Mouse (Mus musculus) midbrain, embryonic 16.5 days (tissue): ENCODE results near the gene Ly86. TPM values are rescaled to one million over a fixed set of nuclear protein-coding genes. Genes with fewer than 3 reads are reported as not detected.

Source experiments
- ATAC-seq: fragments of 200-750 bp; cut with Nextera tagmentation; 2 replicates; pipeline ENCODE4 v1.8.0; 2017; ENCODE audit warnings: moderate TSS enrichment
- H3K27ac ChIP-seq: fragments of 300-500 bp; sonication (generic); 2 replicates; pipeline ENCODE4 v1.5.1; 2014; ENCODE audit warnings: mild to moderate bottlenecking, low read length, mixed read lengths
- H3K27me3 ChIP-seq: fragments of 300-500 bp; sonication (generic); 2 replicates; pipeline ENCODE4 v1.6.1; 2014; ENCODE audit warnings: low read depth, low read length, mixed read lengths; ENCODE audit not compliant: control insufficient read depth, insufficient read depth
- H3K36me3 ChIP-seq: fragments of 300-500 bp; sonication (generic); 2 replicates; pipeline ENCODE4 v1.6.1; 2014; ENCODE audit warnings: mild to moderate bottlenecking, low read length, moderate library complexity, mixed read lengths; ENCODE audit not compliant: control insufficient read depth, insufficient read depth
- H3K4me1 ChIP-seq: fragments of 300-500 bp; sonication (generic); 2 replicates; pipeline ENCODE4 v1.6.1; 2014; ENCODE audit warnings: mild to moderate bottlenecking, low read length, mixed read lengths; ENCODE audit not compliant: control insufficient read depth, insufficient read depth
- H3K4me2 ChIP-seq: fragments of 300-500 bp; sonication (generic); 2 replicates; pipeline ENCODE4 v1.6.1; 2014; ENCODE audit warnings: mild to moderate bottlenecking, low read length, mixed read lengths
- H3K4me3 ChIP-seq: fragments of 300-500 bp; sonication (generic); 2 replicates; pipeline ENCODE4 v1.5.1; 2014; ENCODE audit warnings: low read depth, mild to moderate bottlenecking, low read length, moderate library complexity, mixed read lengths
- H3K9ac ChIP-seq: fragments of 300-500 bp; sonication (generic); 2 replicates; pipeline ENCODE4 v1.6.1; 2014; ENCODE audit warnings: low read depth, low read length, mixed read lengths
- H3K9me3 ChIP-seq: fragments of 300-500 bp; sonication (generic); replicated peaks from 2 replicates; pipeline ENCODE4 v1.6.1; 2014; ENCODE audit warnings: mild to moderate bottlenecking, low read length, mixed read lengths; ENCODE audit not compliant: control insufficient read depth, poor library complexity, severe bottlenecking
- WGBS: fragments of 180-500 bp; shearing (Covaris S2); extraction: QIAGEN DNeasy Blood & Tissue Kit; methylation state at CpG from one replicate; pipeline ENCODE4 v1.1.7; 2014; 5-methylcytosine and 5-hydroxymethylcytosine counted together
- polyA plus RNA-seq: library from polyadenylated mRNA; unstranded; fragments of >200 nt; fragmentation: Nextera tagmentation; extraction: Ambion mirVana; gene quantifications from 2 replicates; pipeline ENCODE4 v1.2.1, GENCODE M21; 2015

Gene Ly86
- polyA plus RNA-seq, 1 experiment from 2014 or later: 5.9 TPM

GRCm38 (mm10) chr13:37403708-37404107, 58.7 kb downstream of the Ly86 start:
- WGBS: 91% methylated on average over 2 of the region's 2 CpGs
- H3K4me2 ChIP-seq: no peak overlapping the region
- no peak overlapping the region for H3K9ac ChIP-seq
- no peak for ATAC-seq
- H3K4me3 ChIP-seq: no peak overlapping the region
- H3K4me1 ChIP-seq: no peaks in the 10 kb centered on the region
- H3K36me3 ChIP-seq: no peaks in the 10 kb centered on the region
- H3K27me3 ChIP-seq: no peaks in the 10 kb centered on the region
- H3K27ac ChIP-seq: no peak overlapping the region
- H3K9me3 ChIP-seq: no peaks in the 10 kb centered on the region

- no peaks in the 10 kb centered on the region for H3K9me3 ChIP-seq
- H3K4me3 ChIP-seq: no peak overlapping the region
- no peak overlapping the region for H3K27ac ChIP-seq
- H3K9ac ChIP-seq: no peak overlapping the region
- H3K4me1 ChIP-seq: no peaks in the 10 kb centered on the region
- H3K27me3 ChIP-seq: no peaks in the 10 kb centered on the region
- no peak overlapping the region for H3K4me2 ChIP-seq
- no peak for ATAC-seq
- WGBS: 96% methylated on average over 1 of the region's 1 CpGs
- no peaks in the 10 kb centered on the region for H3K36me3 ChIP-seq
Measured at GRCm38 (mm10) chr13:37415696-37416095, 70.7 kb downstream of the Ly86 start.

- WGBS: 94% methylated on average over 6 of the region's 6 CpGs
Measured at GRCm38 (mm10) chr13:37423416-37423815, 78.4 kb downstream of the Ly86 start.

GRCm38 (mm10) chr13:37424904-37425303, 79.9 kb downstream of the Ly86 start:
- Histone ChIP-seq H3K27ac (no peak overlapping the region), H3K9me3 (peaks cover 5% of the 10 kb centered on the region; the same call in 1 of the 2 replicates), H3K4me1 (no peaks in the 10 kb centered on the region), H3K4me2 (no peak overlapping the region), H3K4me3 (no peak overlapping the region), H3K36me3 (no peaks in the 10 kb centered on the region), H3K27me3 (no peaks in the 10 kb centered on the region), H3K9ac (no peak overlapping the region)
- WGBS: 95% methylated on average over 6 of the region's 6 CpGs
- ATAC-seq: no peak

More at GRCm38 (mm10) chr13:37423416-37423815, 78.4 kb downstream of the Ly86 start:
- Histone ChIP-seq H3K4me1 (no peaks in the 10 kb centered on the region), H3K4me2 (no peak overlapping the region), H3K36me3 (no peaks in the 10 kb centered on the region), H3K9ac (no peak overlapping the region), H3K27ac (no peak overlapping the region), H3K9me3 (peaks cover 5% of the 10 kb centered on the region; the same call in 1 of the 2 replicates), H3K4me3 (no peak overlapping the region), H3K27me3 (no peaks in the 10 kb centered on the region)
- no peak for ATAC-seq

GRCm38 (mm10) chr13:37425406-37425805, 80.4 kb downstream of the Ly86 start:
- no peak overlapping the region for H3K27ac ChIP-seq
- no peaks in the 10 kb centered on the region for H3K27me3 ChIP-seq
- peaks cover 5% of the 10 kb centered on the region; the same call in 1 of the 2 replicates for H3K9me3 ChIP-seq
- no peak overlapping the region for H3K4me3 ChIP-seq
- no peak overlapping the region for H3K4me2 ChIP-seq
- WGBS: 52% methylated on average over 3 of the region's 3 CpGs
- H3K4me1 ChIP-seq: no peaks in the 10 kb centered on the region
- no peak overlapping the region for H3K9ac ChIP-seq
- H3K36me3 ChIP-seq: no peaks in the 10 kb centered on the region
- ATAC-seq: no peak

GRCm38 (mm10) chr13:37426578-37427336, 81.7 kb downstream of the Ly86 start:
- H3K9ac ChIP-seq: no peak overlapping the region
- H3K27ac ChIP-seq: no peak overlapping the region
- WGBS: 89% methylated on average over 12 of the region's 12 CpGs
- H3K4me1 ChIP-seq: no peaks in the 10 kb centered on the region
- no peaks in the 10 kb centered on the region for H3K27me3 ChIP-seq
- H3K4me3 ChIP-seq: no peak overlapping the region
- ATAC-seq: no peak
- H3K4me2 ChIP-seq: no peak overlapping the region
- H3K9me3 ChIP-seq: peaks cover 5% of the 10 kb centered on the region; the same call in 1 of the 2 replicates
- no peaks in the 10 kb centered on the region for H3K36me3 ChIP-seq

- Histone ChIP-seq H3K9me3 (peaks cover 5% of the 10 kb centered on the region; the same call in 1 of the 2 replicates), H3K4me3 (no peak overlapping the region), H3K4me2 (no peak overlapping the region), H3K27me3 (no peaks in the 10 kb centered on the region), H3K36me3 (no peaks in the 10 kb centered on the region), H3K9ac (no peak overlapping the region), H3K27ac (no peak overlapping the region), H3K4me1 (no peaks in the 10 kb centered on the region)
- no peak for ATAC-seq
- 71% methylated on average over 3 of the region's 3 CpGs for WGBS
Measured at GRCm38 (mm10) chr13:37428496-37428895, 83.5 kb downstream of the Ly86 start.

- Histone ChIP-seq H3K4me1 (0 out of 2 replicates have a peak, but pooled peaks cover 4% of the 10 kb centered on the region), H3K9ac (no peak overlapping the region), H3K9me3 (no peaks in the 10 kb centered on the region), H3K4me2 (no peak overlapping the region), H3K36me3 (no peaks in the 10 kb centered on the region), H3K4me3 (no peak overlapping the region), H3K27ac (no peak overlapping the region), H3K27me3 (no peaks in the 10 kb centered on the region)
- WGBS: 72% methylated on average over 8 of the region's 8 CpGs
- ATAC-seq: no peak
Measured at GRCm38 (mm10) chr13:37429661-37430271, 84.8 kb downstream of the Ly86 start.

GRCm38 (mm10) chr13:37431707-37432106, 86.7 kb downstream of the Ly86 start:
- Histone ChIP-seq H3K9me3 (no peaks in the 10 kb centered on the region), H3K9ac (no peak overlapping the region), H3K4me3 (no peak overlapping the region), H3K4me2 (no peak overlapping the region), H3K4me1 (0 out of 2 replicates have a peak, but pooled peaks cover 5% of the 10 kb centered on the region), H3K27ac (no peak overlapping the region), H3K27me3 (peaks cover 9% of the 10 kb centered on the region), H3K36me3 (no peaks in the 10 kb centered on the region)
- WGBS: 96% methylated on average over 2 of the region's 2 CpGs
- ATAC-seq: no peak
